Mouse (Mus musculus) kidney, adult 18-20 months (tissue): ENCODE results near the gene Luc7l3.

Experiments used
- DNase-seq: peaks from one replicate; pipeline ENCODE4 v3.0.0; 2021

Gene Luc7l3

DNA sequence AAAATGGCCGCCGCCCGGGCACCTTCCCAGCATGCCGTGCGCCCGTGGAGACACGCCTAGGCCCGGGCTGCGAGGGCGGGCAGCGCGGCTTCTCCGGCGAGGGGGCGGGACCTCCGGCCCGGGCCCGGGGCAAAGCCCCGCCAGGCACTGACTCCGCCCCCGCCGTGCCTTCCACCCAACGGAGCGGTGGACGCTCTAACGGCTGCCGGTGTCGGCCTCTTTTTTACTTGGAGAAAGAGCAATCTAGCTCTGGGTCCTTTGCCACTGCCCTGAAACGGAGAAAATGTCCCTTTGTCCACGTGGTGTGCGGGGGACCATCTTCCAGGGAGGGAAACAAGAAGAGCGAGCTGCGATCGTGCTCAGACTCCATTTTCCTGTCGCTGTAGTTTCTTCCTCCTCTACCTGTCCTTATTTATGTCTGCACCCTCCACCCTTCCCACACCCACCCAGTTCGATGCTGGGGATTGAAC, at the start of gene Luc7l3:
Luc7l3 (minus strand) TSS at position 58 of the 470 bp plus-strand sequence.
- DNase-seq = peak; percentile 96

DNA sequence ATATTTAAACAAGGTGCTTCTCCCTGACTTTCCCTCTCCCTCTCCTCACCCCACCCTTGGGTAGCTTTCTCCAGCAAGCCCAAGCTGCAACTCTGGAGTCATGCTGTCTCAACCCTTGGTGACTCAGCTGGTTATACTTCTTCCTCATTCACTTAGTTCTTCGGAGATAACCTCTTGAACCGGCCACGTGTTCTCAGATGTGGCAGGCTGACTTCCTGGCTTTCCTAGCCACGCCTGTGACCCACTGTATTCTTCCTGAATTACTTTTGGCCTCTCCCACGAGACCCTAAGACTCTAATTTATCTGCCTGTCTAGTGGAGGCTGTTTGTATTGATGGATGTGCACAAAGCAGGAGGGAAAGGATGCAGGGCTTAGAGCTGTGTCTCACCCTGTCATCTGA, 49.0 kb upstream of the Luc7l3 start:
- no peak for DNase-seq

DNA sequence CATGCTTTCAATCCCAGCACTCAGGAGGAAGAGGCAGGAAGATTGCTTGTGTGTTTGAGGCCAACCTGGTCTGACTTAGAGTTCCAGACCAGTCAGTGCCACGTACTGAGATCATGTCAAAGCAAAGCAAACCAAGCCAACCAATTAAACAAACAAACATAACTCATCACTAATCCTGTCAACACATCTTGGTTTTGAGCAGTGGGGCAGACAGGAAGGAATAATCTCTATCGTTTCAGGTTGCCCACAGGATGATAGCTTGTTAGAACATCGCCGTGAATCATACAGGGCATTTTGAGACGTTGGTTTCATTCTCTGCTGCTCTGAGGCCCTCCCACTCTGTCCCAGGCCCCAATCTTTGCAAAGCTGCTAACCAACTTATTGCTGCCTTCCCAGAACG, 48.2 kb upstream of the Luc7l3 start:
- DNase-seq = no peak

DNA sequence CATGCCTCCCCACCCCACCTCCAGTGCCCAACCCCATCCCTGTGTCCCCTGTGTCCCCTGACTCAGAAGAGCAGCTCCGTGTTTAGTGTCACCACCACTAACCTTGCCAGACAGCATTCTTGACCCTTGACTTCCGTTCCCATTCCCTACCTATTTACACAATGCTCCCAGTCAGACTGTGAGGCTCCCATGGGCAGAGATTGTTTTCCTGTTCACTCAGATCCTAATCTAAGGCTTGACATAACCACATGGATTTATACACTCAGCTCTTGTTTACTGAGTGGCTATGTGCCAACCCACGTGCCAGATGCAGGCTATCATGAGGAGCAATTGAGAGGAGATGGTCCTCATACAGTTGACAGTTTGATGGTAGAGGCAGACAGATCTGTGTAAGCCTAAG, 43.6 kb upstream of the Luc7l3 start:
- DNase-seq = no peak

DNA sequence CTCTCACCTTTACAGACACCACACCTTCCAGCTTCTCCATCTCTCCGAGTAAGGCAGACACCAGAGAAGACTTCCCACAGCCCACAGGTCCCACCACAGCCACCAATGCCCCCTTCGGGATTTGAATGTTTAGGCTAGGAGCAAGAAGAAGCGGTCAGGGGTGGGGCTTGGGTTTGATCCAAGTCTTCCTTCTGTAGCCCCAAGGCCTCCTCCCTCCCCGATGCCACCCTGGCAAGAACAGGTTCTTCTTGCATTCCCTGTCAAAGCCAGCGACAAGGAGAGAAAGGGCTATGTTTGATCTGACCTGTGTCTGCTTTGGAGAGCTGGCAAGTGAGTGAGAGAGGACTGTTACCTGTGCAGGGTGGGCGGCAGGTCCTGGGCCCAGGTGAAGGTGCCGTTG, 41.9 kb upstream of the Luc7l3 start:
- DNase-seq = no peak

DNA sequence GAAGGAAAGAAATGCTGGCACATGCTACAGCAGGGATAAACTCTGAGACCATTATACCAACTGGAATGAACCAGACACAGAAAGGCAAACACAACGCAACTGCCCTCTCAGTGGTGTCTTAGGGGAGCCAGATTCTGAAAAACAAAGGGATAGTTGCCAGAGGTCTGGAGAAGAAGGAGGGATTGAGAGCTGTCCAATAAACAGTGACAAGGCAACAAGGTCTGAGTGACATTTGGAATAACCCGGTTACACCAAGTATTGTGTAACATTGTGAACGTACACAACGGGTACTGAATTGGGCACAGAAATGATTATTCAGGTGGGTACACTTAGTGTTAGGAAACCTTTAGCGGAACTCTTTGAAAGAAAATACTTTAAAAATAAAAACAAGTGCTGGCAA, 40.3 kb upstream of the Luc7l3 start:
- no peak for DNase-seq

DNA sequence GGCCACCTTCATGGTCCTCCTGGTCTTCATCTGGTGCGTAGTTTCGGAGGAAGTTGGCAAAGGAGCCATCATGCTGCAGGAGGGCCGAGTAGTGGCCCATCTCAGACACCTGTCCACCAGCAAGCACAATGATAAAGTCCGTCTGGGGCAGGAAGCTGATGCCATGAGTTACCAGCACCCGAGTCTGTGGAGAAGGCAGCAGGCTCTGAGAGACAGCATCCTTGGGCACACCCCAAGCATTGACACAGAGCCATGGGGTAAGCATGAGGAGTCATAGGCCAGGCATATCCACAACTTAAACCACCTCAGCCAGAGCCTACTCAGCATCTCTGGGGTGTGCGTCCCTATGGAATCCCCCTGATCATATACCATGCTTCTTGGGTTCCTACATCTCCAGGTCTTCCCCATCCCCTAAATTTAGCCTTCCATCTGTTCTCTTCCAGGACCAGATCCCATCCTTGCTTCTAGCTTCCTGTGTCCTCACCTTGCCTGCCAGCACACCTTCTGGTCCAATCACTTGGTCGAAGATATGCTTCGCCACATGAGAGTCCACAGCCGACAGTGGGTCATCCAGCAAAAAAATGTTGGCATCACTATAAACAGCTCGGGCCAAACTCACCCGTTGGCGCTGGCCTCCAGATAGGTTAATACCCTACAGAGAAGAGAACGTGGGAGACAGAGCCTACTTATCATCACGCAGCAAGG, 39.5 kb upstream of the Luc7l3 start:
- no peak for DNase-seq

DNA sequence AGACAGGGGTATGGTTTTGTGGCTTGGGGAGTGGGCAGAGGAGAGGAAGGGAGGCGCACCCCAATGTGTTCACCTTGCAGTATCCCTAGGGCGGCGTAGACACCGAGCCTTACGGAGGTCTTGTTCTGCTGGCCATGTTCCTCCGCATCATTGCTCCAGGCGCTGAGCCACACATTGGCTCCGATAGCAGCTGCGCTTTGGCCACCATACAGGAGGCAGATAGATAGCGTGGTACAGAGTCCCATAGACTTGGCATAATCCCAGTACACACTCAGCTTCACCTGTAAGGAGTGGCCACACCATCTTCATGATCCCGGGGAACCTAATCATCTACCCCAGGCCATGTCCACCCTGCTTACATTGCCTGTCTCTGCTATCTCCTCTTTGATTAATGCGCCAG, 37.4 kb upstream of the Luc7l3 start:
- DNase-seq = no peak

DNA sequence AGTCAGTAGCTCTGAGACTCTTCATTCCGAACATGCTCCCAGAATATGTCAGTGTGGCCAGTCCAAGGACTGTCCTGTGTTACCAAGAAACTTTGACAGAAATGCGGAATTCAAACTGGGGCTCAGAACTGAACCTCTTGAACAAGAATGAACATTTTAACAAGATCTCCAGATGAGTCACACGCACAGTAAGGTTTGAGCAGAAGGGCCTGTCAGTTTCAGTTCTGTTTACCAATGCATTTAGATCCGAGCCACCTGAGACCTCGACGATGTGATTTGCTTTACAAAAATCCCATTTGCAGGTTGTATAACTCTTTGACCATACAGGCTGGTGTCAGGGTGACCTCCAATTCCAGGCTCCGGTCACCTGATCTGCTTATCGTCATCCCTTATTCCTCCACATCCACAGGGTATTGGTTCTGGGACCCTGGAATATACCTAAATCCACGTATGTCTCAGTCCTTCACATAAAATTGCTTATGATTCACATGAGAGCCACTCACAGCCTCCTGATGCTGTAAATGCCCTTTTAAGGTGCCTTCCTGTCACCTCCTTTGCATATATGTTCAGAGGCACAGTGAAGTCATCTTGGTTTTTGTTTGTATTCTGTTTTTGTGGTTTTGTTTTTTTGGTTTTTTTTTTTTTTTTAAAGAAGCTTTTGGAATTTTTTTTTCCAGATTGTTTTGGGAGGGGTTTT, 33.9 kb upstream of the Luc7l3 start:
- no peak for DNase-seq

DNA sequence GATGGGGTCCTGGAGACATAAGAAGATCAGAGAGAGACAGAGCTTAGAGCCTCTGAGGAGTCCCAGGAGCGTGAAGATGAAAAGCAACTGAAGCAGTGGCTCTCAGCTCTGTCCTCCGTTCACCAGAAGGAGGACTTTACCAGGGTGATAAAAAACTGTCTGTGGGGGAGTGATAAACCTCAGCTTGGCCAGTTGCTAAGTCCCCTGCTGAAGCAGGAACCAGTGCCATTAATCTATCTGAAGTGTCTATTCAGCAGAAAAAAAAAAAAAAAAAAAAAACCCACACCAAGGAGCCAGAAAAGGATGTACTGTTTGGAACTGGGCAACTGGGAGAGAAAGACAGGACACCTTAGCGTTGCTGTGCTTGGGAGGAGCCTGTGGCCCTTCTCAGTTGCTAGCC, 29.3 kb upstream of the Luc7l3 start:
- no peak for DNase-seq

DNA sequence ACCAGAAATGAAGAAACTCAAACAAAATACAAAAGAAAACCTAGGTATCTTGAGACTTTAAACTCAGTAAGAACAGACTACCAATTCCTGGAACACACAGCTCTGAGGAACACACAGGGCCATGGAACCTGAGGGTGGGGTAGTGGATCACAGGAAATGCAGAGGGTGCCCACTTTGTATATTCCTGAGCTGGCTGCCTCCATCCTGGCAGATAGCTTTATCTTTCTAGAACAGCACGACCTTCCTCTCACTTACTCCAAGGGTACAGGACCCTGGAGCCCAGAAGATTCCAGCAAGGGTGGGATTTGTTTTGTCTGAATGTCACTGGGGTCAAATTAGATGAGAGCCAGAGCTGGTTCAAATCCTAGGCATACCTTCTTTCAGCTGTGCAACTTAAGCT, 28.5 kb upstream of the Luc7l3 start:
- no peak for DNase-seq

DNA sequence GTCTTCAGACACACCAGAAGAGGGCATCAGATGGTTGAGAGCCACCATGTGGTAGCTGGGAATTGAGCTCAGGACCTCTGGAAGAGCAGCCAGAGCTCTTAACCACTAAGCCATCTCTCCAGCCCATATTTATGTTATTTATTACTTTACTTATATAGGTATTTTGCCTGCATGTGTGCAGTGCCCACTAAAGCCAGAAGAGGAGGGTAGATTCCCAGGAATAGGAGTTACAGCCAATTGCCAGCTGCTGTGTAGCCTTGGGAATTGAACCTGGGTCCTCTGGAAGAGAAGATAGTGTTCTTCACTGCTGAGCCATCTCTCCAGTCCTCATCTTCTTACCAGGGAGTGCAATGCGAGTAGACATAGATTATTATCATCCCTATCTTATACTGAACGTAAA, 28.1 kb upstream of the Luc7l3 start:
- DNase-seq = no peak

DNA sequence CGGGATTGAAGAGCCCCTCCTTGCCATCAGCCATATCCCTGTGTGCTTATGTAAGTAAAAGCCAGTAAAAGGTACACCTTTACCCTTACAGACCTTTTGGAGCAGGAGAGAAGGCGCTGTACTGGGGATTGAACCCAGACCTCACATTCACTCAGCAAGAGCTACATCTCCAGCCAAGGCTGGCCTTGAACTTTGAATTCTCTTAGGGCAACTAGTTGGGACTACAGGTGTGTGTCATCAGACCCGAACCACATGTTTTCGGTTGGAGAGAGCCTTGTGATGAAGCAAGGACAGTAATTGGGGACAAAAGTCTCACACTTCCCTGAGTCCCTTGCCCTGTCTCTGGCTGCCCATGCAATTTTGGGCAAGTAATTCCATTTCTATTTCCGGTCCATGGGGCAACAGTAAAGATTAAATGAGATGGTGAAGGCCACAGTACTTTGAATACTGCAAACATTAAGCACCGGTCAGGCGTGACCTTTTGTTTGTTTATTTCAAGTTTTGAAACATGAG, 25.3 kb upstream of the Luc7l3 start:
- no peak for DNase-seq

DNA sequence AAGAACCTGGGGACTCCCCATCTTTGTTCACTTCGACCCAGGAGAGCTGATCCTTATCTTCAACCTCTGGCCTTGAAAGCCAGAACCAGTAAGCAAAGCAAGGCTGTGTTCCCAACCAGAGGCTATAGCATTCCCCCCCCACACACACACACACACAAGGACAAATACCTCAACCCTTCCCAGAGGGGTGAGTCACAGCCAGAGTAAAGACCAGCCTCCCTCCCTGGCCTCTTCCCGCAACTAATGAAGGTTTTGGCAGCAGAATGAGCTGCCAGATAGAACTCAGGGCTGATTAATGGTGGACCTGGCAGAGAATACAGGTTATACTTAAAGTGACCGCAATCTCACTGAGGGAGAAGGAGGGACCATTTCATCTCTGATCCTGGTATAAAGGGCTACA, 24.8 kb upstream of the Luc7l3 start:
- DNase-seq = no peak

DNA sequence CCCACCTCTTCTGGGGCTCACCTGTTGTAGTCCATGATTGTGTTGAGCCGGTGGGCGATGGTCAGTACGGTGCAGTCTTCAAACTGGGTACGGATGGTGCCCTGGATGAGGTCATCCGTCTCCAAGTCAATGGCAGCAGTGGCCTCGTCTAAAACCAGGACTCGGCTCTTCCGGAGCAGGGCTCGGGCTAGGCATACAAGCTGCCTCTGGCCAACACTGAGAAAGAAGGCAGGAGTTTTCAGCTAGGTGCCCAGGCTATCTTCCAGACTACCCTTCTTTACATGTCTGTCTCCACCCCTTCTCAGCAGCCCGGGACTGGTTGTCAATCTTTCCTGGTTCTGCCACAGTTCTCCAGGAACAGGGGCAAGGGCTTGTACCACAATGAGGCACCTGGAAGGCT, 24.1 kb upstream of the Luc7l3 start:
- DNase-seq = no peak

DNA sequence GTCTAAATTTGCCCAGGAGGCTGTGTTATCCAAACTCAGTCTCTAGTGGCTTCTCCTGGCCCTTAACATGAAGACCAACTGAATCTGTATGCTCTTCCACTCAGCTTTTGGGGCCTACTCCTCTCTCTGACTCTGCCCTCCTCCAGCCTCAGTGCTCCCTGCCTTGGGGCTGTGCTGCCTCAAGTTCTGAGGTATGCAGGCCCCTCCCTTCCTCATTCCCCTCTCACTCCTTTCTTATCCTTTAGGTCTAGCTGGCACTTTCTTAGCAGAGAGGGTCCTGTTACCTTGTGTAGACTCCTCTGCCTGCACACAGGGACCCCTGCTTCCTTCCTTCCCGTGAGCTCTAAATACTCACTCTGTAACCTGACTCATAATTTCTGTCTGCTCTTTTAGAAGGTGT, 22.7 kb upstream of the Luc7l3 start:
- DNase-seq = no peak

DNA sequence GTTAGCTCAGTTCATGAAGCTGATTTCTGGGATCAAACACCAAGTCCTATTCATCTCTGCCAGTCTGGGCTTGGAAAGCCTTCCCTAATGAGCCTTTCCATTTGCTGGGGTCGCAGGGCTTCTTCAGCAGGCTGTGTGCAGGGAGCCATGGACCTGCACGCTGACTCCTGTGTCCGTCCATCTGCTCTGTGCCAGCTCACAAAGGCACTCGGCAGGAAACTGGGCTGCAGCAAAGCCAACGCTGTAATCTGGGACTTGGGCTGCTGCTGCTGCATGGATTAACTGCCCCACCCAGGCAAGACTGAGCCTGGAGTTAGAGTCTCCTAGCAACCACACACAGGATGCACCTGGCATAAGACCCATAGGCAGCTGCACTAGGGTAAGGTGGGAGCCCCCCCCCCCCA, 22.2 kb upstream of the Luc7l3 start:
- DNase-seq = no peak

DNA sequence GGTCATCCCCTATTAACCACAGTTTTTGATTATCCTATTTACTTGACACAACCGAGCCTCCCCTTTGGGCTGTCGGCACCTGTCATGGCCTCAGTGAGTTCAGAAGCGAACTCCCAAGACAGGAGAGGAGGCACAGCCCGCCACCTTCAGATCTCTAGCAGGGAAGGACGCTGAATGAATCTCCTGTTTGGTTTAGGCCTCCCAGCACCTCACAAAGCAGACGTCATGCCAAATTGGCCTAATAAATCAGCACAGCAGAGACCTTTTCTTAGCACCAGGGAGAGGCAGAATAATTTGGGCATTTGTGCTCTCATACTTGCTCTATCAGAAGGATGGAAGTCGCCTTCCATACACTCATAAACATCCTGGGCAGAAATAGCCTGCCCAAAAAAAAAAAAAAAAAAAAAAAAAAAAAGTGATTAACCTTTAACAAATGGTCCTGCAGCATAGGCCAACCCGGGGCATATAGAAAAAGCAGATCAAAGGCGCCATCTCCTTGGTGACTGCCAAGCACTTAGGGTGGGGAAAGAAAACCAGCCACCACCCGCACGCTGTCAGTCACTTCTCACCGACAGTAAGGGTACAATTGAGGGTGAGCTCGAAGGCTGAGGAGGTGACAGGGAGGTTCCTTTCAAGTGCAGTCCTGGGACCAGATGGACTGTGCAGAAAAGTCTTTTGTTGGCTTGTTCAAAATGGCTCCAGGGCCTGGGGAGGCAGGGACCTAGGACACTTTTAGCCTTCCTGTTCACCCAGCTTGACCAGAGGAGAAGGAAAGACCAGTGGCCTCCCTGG, 20.5 kb upstream of the Luc7l3 start:
- DNase-seq = no peak

DNA sequence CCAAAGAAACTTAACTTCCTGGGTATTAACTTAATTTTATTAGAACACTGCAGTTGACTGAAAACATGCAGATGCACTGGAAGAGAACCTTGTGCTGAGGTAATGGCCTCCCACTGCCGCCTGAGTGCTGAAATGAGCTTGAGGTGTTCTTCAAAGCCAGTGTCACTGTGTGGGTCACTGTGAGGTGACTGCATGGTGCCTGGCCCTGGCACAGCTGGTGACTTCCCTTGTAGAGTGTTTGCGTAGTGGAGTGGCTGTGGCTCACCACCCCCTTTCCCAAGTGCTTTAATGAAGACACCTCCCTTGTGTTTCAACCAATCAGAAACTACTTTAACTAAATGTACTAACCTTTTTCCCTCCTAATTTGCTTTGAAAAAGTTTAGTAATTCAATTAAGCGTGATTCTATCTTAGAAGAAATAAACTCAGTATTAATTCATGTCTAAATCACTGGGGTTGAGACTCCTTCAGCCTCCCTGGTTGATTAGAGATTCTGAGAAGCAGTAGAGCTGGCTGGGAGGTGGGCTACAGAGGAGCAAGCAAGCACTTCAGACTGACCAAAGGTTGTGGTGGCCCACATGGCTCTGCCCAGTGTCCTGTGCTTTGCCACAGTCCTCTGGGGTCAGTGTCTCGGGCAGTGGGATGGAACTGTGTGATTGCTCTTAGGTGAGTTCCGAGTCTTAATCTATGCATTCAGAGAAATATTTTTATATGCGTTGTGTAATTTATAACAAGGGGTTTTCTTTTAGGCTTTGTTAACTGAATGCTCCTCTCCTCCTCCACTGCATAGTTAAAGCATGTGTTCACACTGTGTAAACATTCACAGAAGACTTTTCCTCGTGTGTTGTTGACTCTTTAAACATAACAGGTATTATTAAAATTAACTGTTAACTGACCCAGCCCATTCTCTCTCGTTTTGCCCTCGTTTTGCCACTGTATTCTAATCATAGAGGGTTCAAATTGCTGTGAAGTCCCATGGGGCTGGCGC, 19.5 kb upstream of the Luc7l3 start:
- no peak for DNase-seq

DNA sequence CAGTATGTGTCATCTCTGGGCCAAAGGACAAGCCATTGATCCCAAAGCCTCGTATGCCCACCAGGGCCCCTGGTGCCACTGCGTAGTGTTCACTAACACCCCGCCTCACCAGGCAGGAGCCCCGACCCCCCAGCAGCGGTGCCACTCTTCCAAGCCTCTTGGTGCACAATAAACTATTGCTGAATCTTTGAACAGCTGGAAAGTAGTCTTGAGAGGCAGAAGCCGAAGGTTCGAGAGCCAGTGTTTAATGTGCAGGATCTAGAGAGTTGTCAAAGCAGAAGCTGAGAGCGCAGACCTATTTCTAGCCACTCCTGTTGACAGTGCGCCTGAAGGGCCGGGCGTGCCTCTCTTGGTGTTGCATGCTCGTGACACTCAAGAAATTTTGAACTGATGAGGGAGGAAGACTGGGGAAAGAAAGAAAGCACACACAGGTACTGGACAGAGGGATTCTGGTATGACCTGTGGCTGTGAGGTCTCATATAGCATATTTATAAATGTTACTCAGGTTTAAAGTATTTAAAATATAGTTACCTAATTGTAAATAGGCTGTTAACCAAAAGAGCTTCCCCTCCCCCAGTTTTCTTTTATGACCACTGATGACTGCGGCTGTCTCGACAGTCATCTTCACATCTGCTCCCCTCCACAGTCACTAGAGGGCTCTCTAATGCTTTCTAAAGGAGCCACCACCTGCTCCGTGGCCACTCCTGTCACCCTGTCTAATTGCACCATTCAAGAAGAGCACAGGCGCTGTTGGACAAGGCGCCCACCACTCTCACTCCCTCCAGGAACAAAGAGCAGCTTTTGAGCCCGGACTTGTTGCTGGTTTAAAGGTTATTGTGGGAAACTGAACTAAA, 18.2 kb upstream of the Luc7l3 start:
- DNase-seq = peak; percentile 50

DNA sequence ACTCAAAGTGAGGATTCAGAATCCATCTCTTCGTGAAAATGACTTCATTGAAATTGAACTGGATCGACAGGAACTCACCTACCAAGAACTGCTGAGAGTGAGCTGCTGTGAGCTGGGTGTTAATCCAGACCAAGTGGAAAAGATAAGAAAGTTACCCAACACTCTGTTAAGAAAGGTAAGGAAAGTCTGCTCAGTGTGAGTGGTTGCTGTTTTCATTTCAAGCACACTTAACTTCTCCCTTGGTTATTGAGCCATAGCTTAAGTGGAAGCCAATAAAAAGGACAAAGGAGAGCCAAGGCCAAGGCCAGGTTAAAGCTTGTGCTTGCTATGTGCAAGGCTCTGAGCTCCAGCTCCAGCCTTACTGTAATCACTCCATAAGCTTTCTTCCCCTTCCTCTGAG, 16.6 kb upstream of the Luc7l3 start:
- no peak for DNase-seq
